Mouse (Mus musculus) heart, adult 2 months (tissue): ENCODE measurements around the gene Iars. TPM values are rescaled to one million over a fixed set of nuclear protein-coding genes. Genes with fewer than 3 reads are reported as not detected.
A peak's percentile ranks its signal among the peaks of the same experiment; 100 is the strongest.

Source experiments
- DNase-seq, 2 experiments: peaks; one replicate each; pipeline ENCODE4 v3.0.0; 2021
- H3K27ac ChIP-seq: fragments of 200-600 bp; 2 replicates; pipeline ENCODE4 v1.8.1; 2022
- H3K27me3 ChIP-seq: fragments of 200-500 bp; 2 replicates; pipeline ENCODE4 v1.6.1; 2012; ENCODE audit warnings: mild to moderate bottlenecking, low read length, inconsistent platforms, mixed read lengths; ENCODE audit not compliant: control insufficient read depth, insufficient read depth
- H3K36me3 ChIP-seq: fragments of 200-500 bp; 2 replicates; pipeline ENCODE4 v1.6.1; 2012; ENCODE audit warnings: low read length, inconsistent platforms; ENCODE audit not compliant: control insufficient read depth, insufficient read depth
- H3K4me1 ChIP-seq: fragments of 200-500 bp; 2 replicates; pipeline ENCODE4 v1.6.1; 2011; ENCODE audit warnings: low read length; ENCODE audit not compliant: control insufficient read depth, insufficient read depth
- H3K4me3 ChIP-seq: fragments of 200-600 bp; 2 replicates; pipeline ENCODE4 v1.8.1; 2022
- H3K79me2 ChIP-seq: fragments of 200-500 bp; replicated peaks from 2 replicates; pipeline ENCODE4 v1.6.1; 2012; ENCODE audit warnings: mild to moderate bottlenecking, inconsistent platforms, low read length, moderate library complexity, mixed read lengths; ENCODE audit not compliant: control insufficient read depth, insufficient read depth
- H3K9ac ChIP-seq: fragments of 200-500 bp; 2 replicates; pipeline ENCODE4 v1.6.1; 2012; ENCODE audit warnings: low read depth, mild to moderate bottlenecking, control low read depth, inconsistent platforms, low read length, mixed read lengths
- CTCF ChIP-seq: fragments of 200-600 bp; IDR thresholded peaks from 2 replicates; pipeline ENCODE4 v1.8.1; 2022; ENCODE audit warnings: antibody characterized with exemption, mild to moderate bottlenecking, moderate library complexity
- EP300 ChIP-seq: fragments of 200-500 bp; IDR thresholded peaks from 2 replicates; pipeline ENCODE4 v1.6.1; 2011; ENCODE audit warnings: low read depth, low read length, control low read depth; ENCODE audit not compliant: insufficient read depth
- POLR2A ChIP-seq: fragments of 200-500 bp; IDR thresholded peaks from 2 replicates; pipeline ENCODE4 v1.6.1; 2011; ENCODE audit warnings: mild to moderate bottlenecking, low read depth, low read length, control low read depth; ENCODE audit not compliant: insufficient read depth
- WGBS: fragments of 180-500 bp; shearing (Covaris S2); methylation state at CpG from one replicate; pipeline ENCODE4 v1.1.7; 2018; 5-methylcytosine and 5-hydroxymethylcytosine counted together
- intact Hi-C: fragments of 180-260 bp; cut with DNase I; formaldehyde crosslinking; loops from one replicate; pipeline ENCODE4 v1.15.1; 2025
- polyA plus RNA-seq: library from polyadenylated mRNA; depleted of rRNA; stranded (reverse); fragments of >200 nt; gene quantifications from 2 replicates; pipeline ENCODE4 v1.2.3, GENCODE M21; 2012
- total RNA-seq, 2 experiments: library from RNA; stranded (reverse); gene quantifications; 2 replicates each; pipeline ENCODE4 v1.2.3; 2021

Iars gene
- total and polyA plus RNA-seq, 3 experiments: 19.4 to 75.0 (median 52.2) TPM

- Histone ChIP-seq H3K4me1 (peaks cover 7% of the 10 kb centered on the region), H3K79me2 (peaks cover 3% of the 10 kb centered on the region; the same call in 1 of the 2 replicates), H3K4me3 (peak overlapping the region; percentile 88), H3K9ac (peak overlapping the region; percentile 89), H3K27me3 (no peaks in the 10 kb centered on the region), H3K27ac (peak overlapping the region; percentile 80), H3K36me3 (peaks cover 2% of the 10 kb centered on the region)
- intact Hi-C loops: no loop called here
- DNase-seq: peak in 1 of 2 experiments; percentile 21
- under 1% methylated on average over 20 of the region's 20 CpGs for WGBS
- TF ChIP-seq POLR2A (no peak), CTCF (no peak), EP300 (no peak)
These were observed 440 bp downstream of the Iars start for GRCm38 (mm10) chr13:49682233-49682846.

DNA sequence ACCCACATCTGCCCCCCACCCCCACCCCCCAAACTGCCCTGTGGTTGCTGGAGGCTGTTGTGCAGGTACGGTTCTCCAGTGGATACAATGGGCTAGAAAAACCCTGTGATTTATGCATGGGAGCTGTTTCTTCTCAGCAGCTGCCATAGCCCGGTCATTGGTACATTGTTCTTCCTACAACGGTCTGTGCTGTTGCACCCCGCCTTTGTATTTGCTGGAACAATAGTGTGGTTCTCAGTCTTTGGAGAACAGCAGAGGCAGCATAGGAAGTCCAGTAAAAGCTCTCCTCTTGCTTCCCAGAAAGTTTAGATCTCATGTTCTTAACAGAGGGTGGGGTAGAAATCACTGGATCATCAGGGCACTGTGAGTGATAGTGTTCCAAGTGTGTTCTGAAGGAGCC lies 2.4 kb downstream of the Iars start:
- intact Hi-C loops: no loop called here
- no peak overlapping the region for H3K4me3 ChIP-seq
- no peak overlapping the region for H3K27ac ChIP-seq
- no peak overlapping the region for H3K9ac ChIP-seq
- H3K4me1 ChIP-seq: peaks cover 7% of the 10 kb centered on the region
- no peak for DNase-seq
- peaks cover 3% of the 10 kb centered on the region; the same call in 1 of the 2 replicates for H3K79me2 ChIP-seq
- WGBS: 68% methylated on average over 4 of the region's 4 CpGs
- H3K36me3 ChIP-seq: peaks cover 2% of the 10 kb centered on the region
- no peak for TF ChIP-seq POLR2A
- H3K27me3 ChIP-seq: no peaks in the 10 kb centered on the region

DNA sequence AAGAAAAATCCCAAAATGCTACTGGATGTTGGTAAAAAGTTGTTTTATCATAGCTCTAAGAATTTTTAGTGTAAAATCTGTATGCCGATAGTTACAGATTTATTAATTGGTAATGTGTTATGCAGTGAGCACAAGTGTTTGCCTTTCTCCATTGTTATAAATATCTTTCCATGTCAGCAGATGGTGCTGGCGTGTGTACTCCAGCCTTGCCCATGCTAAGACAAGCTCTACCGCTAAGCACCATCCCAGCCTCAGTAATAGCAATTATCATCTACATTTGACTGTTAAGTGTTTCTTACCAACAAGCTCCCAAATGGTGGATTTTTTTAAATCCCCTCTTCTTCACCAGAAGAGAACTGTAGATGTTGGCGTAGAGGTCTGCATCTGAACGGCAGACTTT lies 9.2 kb downstream of the Iars start:
- no peak overlapping the region for H3K27ac ChIP-seq
- no peaks in the 10 kb centered on the region for H3K36me3 ChIP-seq
- no peak for TF ChIP-seq POLR2A
- TF ChIP-seq EP300: no peak
- no peak for TF ChIP-seq CTCF
- intact Hi-C loops: no loop called here
- no peaks in the 10 kb centered on the region for H3K4me1 ChIP-seq
- no peak for DNase-seq
- no peaks in the 10 kb centered on the region for H3K27me3 ChIP-seq
- no peak overlapping the region for H3K9ac ChIP-seq
- no peak overlapping the region for H3K4me3 ChIP-seq
- H3K79me2 ChIP-seq: peaks cover 1% of the 10 kb centered on the region; the same call in 1 of the 2 replicates
- WGBS: 94% methylated on average over 5 of the region's 5 CpGs

GRCm38 (mm10) chr13:49703216-49703779 lies 21.4 kb downstream of the Iars start:
- Histone ChIP-seq H3K4me1 (no peaks in the 10 kb centered on the region), H3K9ac (no peak overlapping the region), H3K27me3 (no peaks in the 10 kb centered on the region), H3K4me3 (no peak overlapping the region), H3K36me3 (no peaks in the 10 kb centered on the region), H3K27ac (no peak overlapping the region), H3K79me2 (no peaks in the 10 kb centered on the region; the same call in 1 of the 2 replicates)
- DNase-seq: no peak
- WGBS: 93% methylated on average over 11 of the region's 11 CpGs
- TF ChIP-seq EP300: no peak
- intact Hi-C loops: no loop called here

DNA sequence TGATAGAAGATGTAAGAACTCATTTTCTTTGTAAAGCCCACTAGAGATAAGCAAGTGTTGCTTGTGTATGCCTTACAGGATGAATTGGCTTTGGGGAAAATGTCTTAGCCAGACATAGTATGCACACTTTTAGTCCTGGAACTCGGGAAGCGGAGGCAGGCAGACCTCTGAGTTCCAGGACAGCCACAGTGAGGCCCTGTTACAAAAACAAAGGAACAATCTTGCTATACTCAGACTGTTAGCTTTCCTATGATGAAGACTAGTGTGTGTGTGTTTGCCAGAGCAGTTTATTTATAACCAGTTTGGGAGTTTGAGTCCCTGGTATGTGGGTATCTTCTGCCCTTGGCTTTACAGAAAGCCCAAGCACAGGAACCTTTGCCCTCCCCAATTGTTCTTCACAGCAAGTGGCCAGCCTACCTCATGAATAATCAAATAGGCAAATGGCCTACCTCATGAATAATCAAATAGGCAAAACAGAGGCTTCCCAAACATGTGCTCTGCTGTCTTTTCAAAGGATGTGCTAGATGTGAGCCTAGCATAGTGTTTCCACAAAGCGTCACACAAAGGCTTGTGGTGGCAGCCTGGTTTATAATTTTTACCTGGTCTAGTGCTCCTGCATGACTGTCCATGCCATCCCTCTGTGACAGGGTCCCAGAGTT lies 24.3 kb downstream of the Iars start:
- no peak for TF ChIP-seq EP300
- TF ChIP-seq CTCF: no peak
- no peak for TF ChIP-seq POLR2A
- no peaks in the 10 kb centered on the region for H3K27me3 ChIP-seq
- no peak overlapping the region for H3K4me3 ChIP-seq
- no peaks in the 10 kb centered on the region for H3K4me1 ChIP-seq
- H3K36me3 ChIP-seq: no peaks in the 10 kb centered on the region
- H3K79me2 ChIP-seq: no peaks in the 10 kb centered on the region
- WGBS: 93% methylated on average over 3 of the region's 3 CpGs
- intact Hi-C loops: no loop called here
- no peak overlapping the region for H3K27ac ChIP-seq
- DNase-seq: no peak
- H3K9ac ChIP-seq: no peak overlapping the region

- Histone ChIP-seq H3K4me1 (no peaks in the 10 kb centered on the region), H3K27ac (no peak overlapping the region), H3K4me3 (no peak overlapping the region), H3K36me3 (no peaks in the 10 kb centered on the region), H3K79me2 (no peaks in the 10 kb centered on the region), H3K9ac (no peak overlapping the region), H3K27me3 (no peaks in the 10 kb centered on the region)
- 87% methylated on average over 8 of the region's 8 CpGs for WGBS
- intact Hi-C loops: no loop called here
- DNase-seq: no peak
- TF ChIP-seq POLR2A (no peak), EP300 (no peak), CTCF (no peak)
These were observed 26.4 kb downstream of the Iars start for GRCm38 (mm10) chr13:49708311-49708710.
